Mouse (Mus musculus) spleen, adult 2 months (tissue): ENCODE measurements around the gene L3mbtl3.

Experiments used
- CTCF ChIP-seq: fragments of 200-500 bp; IDR thresholded peaks from 2 replicates; pipeline ENCODE4 v1.5.1; 2011; ENCODE audit warnings: mild to moderate bottlenecking, inconsistent platforms; ENCODE audit not compliant: insufficient read depth, insufficient read length, insufficient replicate concordance; ENCODE audit errors: extremely low read depth
- POLR2A ChIP-seq: fragments of 200-500 bp; IDR thresholded peaks from 2 replicates; pipeline ENCODE4 v1.6.1; 2011; ENCODE audit warnings: low read depth, low read length, inconsistent platforms

DNA sequence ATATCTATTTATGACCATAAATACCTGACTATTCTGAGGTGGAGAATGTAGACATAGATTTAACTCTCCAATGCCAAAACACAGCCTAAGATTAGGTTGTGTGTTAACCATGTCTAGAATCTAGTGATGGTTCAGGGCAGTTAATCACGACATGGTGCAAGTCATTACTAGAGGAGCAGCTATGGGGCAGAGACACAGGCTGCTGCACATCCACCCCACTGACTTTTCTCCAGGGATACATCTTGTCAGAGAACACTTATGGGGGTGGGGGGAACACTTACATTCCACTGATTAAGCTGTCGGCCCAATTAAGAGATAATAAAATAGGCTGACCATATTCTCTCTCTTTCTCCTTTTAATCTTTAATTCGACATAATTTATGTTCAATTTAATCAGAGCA is 46.9 kb downstream of the L3mbtl3 start:
- no peak for TF ChIP-seq POLR2A
- TF ChIP-seq CTCF: no peak
